Mouse (Mus musculus): ENCODE data around the gene Nelfcd. TPM values are rescaled to one million over a fixed set of nuclear protein-coding genes. Genes with fewer than 3 reads are reported as not detected.
A peak's percentile ranks its signal among the peaks of the same experiment; 100 is the strongest.

The Nelfcd gene
- polyA plus RNA-seq, 1 experiment, result 45.3 TPM

- Histone ChIP-seq H3K4me3 (ENCODE audit: extremely low read depth, insufficient read depth, insufficient read length) (no peak overlapping the region), H3K27ac (ENCODE audit: insufficient read depth, low read length) (no peak overlapping the region), H3K36me3 (ENCODE audit: control insufficient read depth, insufficient read depth, low read length) (peaks cover 64% of the 10 kb centered on the region), H3K27me3 (ENCODE audit: control insufficient read depth, insufficient read depth, low read length) (no peaks in the 10 kb centered on the region), H3K4me1 (ENCODE audit: control insufficient read depth, insufficient read depth, insufficient read length) (no peaks in the 10 kb centered on the region)
- DNase-seq (ENCODE audit: low read depth in 1 of 2, low spot score in 2 of 2), result no peak
- no peak for TF ChIP-seq POLR2A (IDR thresholded peaks at IDR 0.05; ENCODE audit: low read depth, low read length)
- no peak for TF ChIP-seq CTCF (IDR thresholded peaks at IDR 0.05; ENCODE audit: extremely low read depth, insufficient read depth, insufficient read length, insufficient replicate concordance)
- WGBS, result 94% methylated on average over 11 of the region's 11 CpGs
These were observed 8.9 kb downstream of the Nelfcd start for GRCm38 (mm10) chr2:174424301-174425085.

GRCm38 (mm10) chr2:174426856-174427255 is 11.3 kb downstream of the Nelfcd start:
- H3K4me1 ChIP-seq (ENCODE audit: control insufficient read depth, insufficient read depth, insufficient read length), result no peaks in the 10 kb centered on the region
- H3K4me3 ChIP-seq (ENCODE audit: extremely low read depth, insufficient read depth, insufficient read length), result no peak overlapping the region
- TF ChIP-seq POLR2A (IDR thresholded peaks at IDR 0.05; ENCODE audit: low read depth, low read length), result no peak
- 93% methylated on average over 12 of the region's 12 CpGs for WGBS
- no peak for DNase-seq (ENCODE audit: low read depth in 1 of 2, low spot score in 2 of 2)
- no peak overlapping the region for H3K27ac ChIP-seq (ENCODE audit: insufficient read depth, low read length)
- H3K36me3 ChIP-seq (ENCODE audit: control insufficient read depth, insufficient read depth, low read length), result peaks cover 57% of the 10 kb centered on the region
- no peaks in the 10 kb centered on the region for H3K27me3 ChIP-seq (ENCODE audit: control insufficient read depth, insufficient read depth, low read length)

- Histone ChIP-seq H3K27me3 (ENCODE audit: control insufficient read depth, insufficient read depth, low read length) (no peaks in the 10 kb centered on the region), H3K27ac (ENCODE audit: insufficient read depth, low read length) (no peak overlapping the region), H3K4me3 (ENCODE audit: extremely low read depth, insufficient read depth, insufficient read length) (no peak overlapping the region), H3K4me1 (ENCODE audit: control insufficient read depth, insufficient read depth, insufficient read length) (no peaks in the 10 kb centered on the region), H3K36me3 (ENCODE audit: control insufficient read depth, insufficient read depth, low read length) (peaks cover 59% of the 10 kb centered on the region)
- no peak for DNase-seq (ENCODE audit: low read depth in 1 of 2, low spot score in 2 of 2)
- WGBS, result 89% methylated on average over 18 of the region's 18 CpGs
- TF ChIP-seq POLR2A (IDR thresholded peaks at IDR 0.05; ENCODE audit: low read depth, low read length), result no peak
- no peak for TF ChIP-seq CTCF (IDR thresholded peaks at IDR 0.05; ENCODE audit: extremely low read depth, insufficient read depth, insufficient read length, insufficient replicate concordance)
These were observed 12.7 kb downstream of the Nelfcd start for GRCm38 (mm10) chr2:174428076-174428835.

- H3K4me3 ChIP-seq (ENCODE audit: extremely low read depth, insufficient read depth, insufficient read length), result no peak overlapping the region
- H3K36me3 ChIP-seq (ENCODE audit: control insufficient read depth, insufficient read depth, low read length), result peaks cover 57% of the 10 kb centered on the region
- no peaks in the 10 kb centered on the region for H3K27me3 ChIP-seq (ENCODE audit: control insufficient read depth, insufficient read depth, low read length)
- no peak for DNase-seq (ENCODE audit: low read depth in 1 of 2, low spot score in 2 of 2)
- peaks cover under 1% of the 10 kb centered on the region for H3K4me1 ChIP-seq (ENCODE audit: control insufficient read depth, insufficient read depth, insufficient read length)
- TF ChIP-seq CTCF (IDR thresholded peaks at IDR 0.05; ENCODE audit: extremely low read depth, insufficient read depth, insufficient read length, insufficient replicate concordance), result no peak
- no peak overlapping the region for H3K27ac ChIP-seq (ENCODE audit: insufficient read depth, low read length)
- 93% methylated on average over 10 of the region's 10 CpGs for WGBS
These were observed 13.5 kb downstream of the Nelfcd start for GRCm38 (mm10) chr2:174428996-174429591.

GRCm38 (mm10) chr2:174434943-174435342 is 19.3 kb downstream of the Nelfcd start:
- no peak overlapping the region for H3K4me3 ChIP-seq (ENCODE audit: extremely low read depth, insufficient read depth, insufficient read length)
- TF ChIP-seq POLR2A (IDR thresholded peaks at IDR 0.05; ENCODE audit: low read depth, low read length), result no peak
- no peak for TF ChIP-seq CTCF (IDR thresholded peaks at IDR 0.05; ENCODE audit: extremely low read depth, insufficient read depth, insufficient read length, insufficient replicate concordance)
- H3K27ac ChIP-seq (ENCODE audit: insufficient read depth, low read length), result no peak overlapping the region
- H3K4me1 ChIP-seq (ENCODE audit: control insufficient read depth, insufficient read depth, insufficient read length), result peaks cover 34% of the 10 kb centered on the region
- WGBS, result 95% methylated on average over 9 of the region's 9 CpGs
- DNase-seq (ENCODE audit: low read depth in 1 of 2, low spot score in 2 of 2), result no peak
- no peaks in the 10 kb centered on the region for H3K27me3 ChIP-seq (ENCODE audit: control insufficient read depth, insufficient read depth, low read length)
- H3K36me3 ChIP-seq (ENCODE audit: control insufficient read depth, insufficient read depth, low read length), result peaks cover 19% of the 10 kb centered on the region

GRCm38 (mm10) chr2:174436076-174436701 is 20.6 kb downstream of the Nelfcd start:
- Histone ChIP-seq H3K27ac (ENCODE audit: insufficient read depth, low read length) (peak overlapping the region; percentile 94), H3K4me1 (ENCODE audit: control insufficient read depth, insufficient read depth, insufficient read length) (peaks cover 37% of the 10 kb centered on the region), H3K27me3 (ENCODE audit: control insufficient read depth, insufficient read depth, low read length) (no peaks in the 10 kb centered on the region), H3K4me3 (ENCODE audit: extremely low read depth, insufficient read depth, insufficient read length) (peak overlapping the region; percentile 24; the same call in 1 of the 2 replicates), H3K36me3 (ENCODE audit: control insufficient read depth, insufficient read depth, low read length) (peaks cover 16% of the 10 kb centered on the region)
- 49% methylated on average over 26 of the region's 26 CpGs for WGBS
- TF ChIP-seq CTCF (IDR thresholded peaks at IDR 0.05; ENCODE audit: extremely low read depth, insufficient read depth, insufficient read length, insufficient replicate concordance) (no peak), POLR2A (IDR thresholded peaks at IDR 0.05; ENCODE audit: low read depth, low read length) (peak; percentile 1; the same call in 1 of the 2 replicates)
- peak; percentile 77 to 82 for DNase-seq (ENCODE audit: low read depth in 1 of 2, low spot score in 2 of 2)
